ENCODE assay signal across 8 mouse cellular contexts in the genomic region with DNA sequence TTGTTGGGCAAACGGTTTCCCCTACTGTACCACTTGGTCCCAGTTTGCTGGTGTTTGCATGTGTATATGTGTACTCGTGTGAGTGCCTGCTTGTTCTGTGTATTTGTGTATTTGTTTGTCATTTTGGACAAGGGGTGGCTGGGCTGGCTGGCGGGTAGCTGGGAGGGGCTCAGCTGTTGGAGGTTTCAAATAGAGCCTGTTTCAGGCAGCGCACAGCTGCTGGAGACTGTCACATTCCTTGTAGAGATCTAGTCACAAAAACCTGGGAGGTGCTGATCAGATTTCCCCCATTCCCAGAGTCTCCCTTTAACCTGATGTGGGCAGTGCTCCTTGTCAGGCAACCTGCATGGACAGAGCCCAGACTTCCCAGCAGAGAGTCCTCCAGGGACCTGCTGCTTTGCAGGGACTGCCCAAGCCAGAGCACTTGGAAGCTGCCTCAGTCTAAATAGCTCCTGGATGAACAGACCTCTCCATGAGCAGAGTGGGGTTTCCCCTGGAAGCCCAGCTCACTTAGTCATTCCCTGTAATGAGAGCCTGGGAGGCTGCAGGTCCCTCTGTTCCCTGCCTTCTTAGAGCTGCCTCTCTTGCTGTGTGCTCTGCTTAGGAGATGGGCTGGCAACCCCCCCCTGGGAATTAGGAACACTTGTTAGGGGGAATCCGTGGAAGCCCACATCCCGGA. TPM values are rescaled to one million over a fixed set of nuclear protein-coding genes. Genes with fewer than 3 reads are reported as not detected.
DNase-seq lines count a peak whose midpoint lies in the region; ATAC-seq lines count a peak whose summit lies in the region.

No protein-coding gene starts in this region.

- WGBS in embryonic facial prominence, embryonic 12.5 days = 24% methylated on average over 6 of the region's 6 CpGs
- 29% methylated on average over 6 of the region's 6 CpGs for WGBS in heart, embryonic 16.5 days
- 30% methylated on average over 6 of the region's 6 CpGs for WGBS in midbrain, embryonic 14.5 days

- H3K4me2 ChIP-seq in embryonic facial prominence, embryonic 12.5 days (replicated peaks) = peak overlapping the region; percentile 91
- H3K4me2 ChIP-seq in heart, embryonic 16.5 days (ENCODE audit: low read depth, low read length) = peak overlapping the region; percentile 92
- peak overlapping the region; percentile 95 for H3K4me2 ChIP-seq in midbrain, embryonic 14.5 days (ENCODE audit: low read length)

- no peak for ATAC-seq in embryonic facial prominence, embryonic 12.5 days (ENCODE audit: insufficient number of reproducible peaks, insufficient read depth, low FRiP score, low TSS enrichment)
- ATAC-seq in heart, embryonic 16.5 days (replicated peaks; ENCODE audit: extremely low read depth, insufficient read depth, low FRiP score) = no peak
- ATAC-seq in midbrain, embryonic 14.5 days (ENCODE audit: low FRiP score, low TSS enrichment) = no peak

- H3K27me3 ChIP-seq in embryonic facial prominence, embryonic 12.5 days = peaks cover 43% of the 10 kb centered on the region
- H3K27me3 ChIP-seq in heart, embryonic 16.5 days (ENCODE audit: control insufficient read depth, insufficient read depth, low read length) = peaks cover 45% of the 10 kb centered on the region
- no peaks in the 10 kb centered on the region for H3K27me3 ChIP-seq in midbrain, embryonic 14.5 days (ENCODE audit: control insufficient read depth, insufficient read depth, low read length)

- H3K36me3 ChIP-seq in embryonic facial prominence, embryonic 12.5 days = no peaks in the 10 kb centered on the region
- H3K36me3 ChIP-seq in heart, embryonic 16.5 days (ENCODE audit: control insufficient read depth, insufficient read depth) = no peaks in the 10 kb centered on the region
- H3K36me3 ChIP-seq in midbrain, embryonic 14.5 days (ENCODE audit: control insufficient read depth, insufficient read depth, low read length) = no peaks in the 10 kb centered on the region

- H3K4me3 ChIP-seq in embryonic facial prominence, embryonic 12.5 days = peak overlapping the region; percentile 38
- peak overlapping the region; percentile 51 for H3K4me3 ChIP-seq in heart, embryonic 16.5 days (ENCODE audit: low read length)
- H3K4me3 ChIP-seq in midbrain, embryonic 14.5 days (replicated peaks; ENCODE audit: low read depth, low read length) = peak overlapping the region; percentile 45

- 0 out of 2 replicates have a peak overlapping the region, but pooled peaks have one; percentile 22 for H3K9ac ChIP-seq in embryonic facial prominence, embryonic 12.5 days
- no peak overlapping the region for H3K9ac ChIP-seq in heart, embryonic 16.5 days (ENCODE audit: low read length)
- H3K9ac ChIP-seq in midbrain, embryonic 14.5 days (replicated peaks; ENCODE audit: low read length) = peak overlapping the region; percentile 52

- H3K27ac ChIP-seq in embryonic facial prominence, embryonic 12.5 days = peak overlapping the region; percentile 41; the same call in 1 of the 2 replicates
- no peak overlapping the region for H3K27ac ChIP-seq in heart, embryonic 16.5 days (ENCODE audit: low read length)
- 0 out of 2 replicates have a peak overlapping the region, but pooled peaks have one; percentile 5 for H3K27ac ChIP-seq in midbrain, embryonic 14.5 days (replicated peaks; ENCODE audit: low read depth, low read length)

- no peaks in the 10 kb centered on the region for H3K9me3 ChIP-seq in embryonic facial prominence, embryonic 12.5 days
- H3K9me3 ChIP-seq in heart, embryonic 16.5 days (replicated peaks; ENCODE audit: control insufficient read depth, low read length) = no peaks in the 10 kb centered on the region
- no peaks in the 10 kb centered on the region for H3K9me3 ChIP-seq in midbrain, embryonic 14.5 days (ENCODE audit: control insufficient read depth, low read length)

- H3K4me1 ChIP-seq in embryonic facial prominence, embryonic 12.5 days = peaks cover 40% of the 10 kb centered on the region
- H3K4me1 ChIP-seq in heart, embryonic 16.5 days (ENCODE audit: control insufficient read depth, insufficient read depth, low read length) = peaks cover 20% of the 10 kb centered on the region
- H3K4me1 ChIP-seq in midbrain, embryonic 14.5 days (ENCODE audit: control insufficient read depth, insufficient read depth, low read length) = peaks cover 46% of the 10 kb centered on the region

- DNase-seq in heart, adult 18-20 months = peak; percentile 35 to 38
- DNase-seq in heart, adult 8-10 months (ENCODE audit: low spot score) = no peak
- peak; percentile 42 for DNase-seq in midbrain, embryonic 14.5 days
- no peak for DNase-seq in natural killer cell, adult 2 months (ENCODE audit: low spot score in 2 of 2)
- DNase-seq in c-Kit-positive CD71-positive TER-119-positive erythroid progenitor cells, embryonic 14.5 days (ENCODE audit: low spot score) = no peak
- no peak for DNase-seq in ovary, postnatal 36 days (ENCODE audit: low spot score)

RNA-seq across cellular contexts. Expression of a gene that starts 2.6 kb away (rescaled TPM):
- 1 to 10 TPM; 1.5 to 2.0 TPM for total RNA-seq in heart, adult 18-20 months (2021)
- 1 to 10 TPM; 2.1 to 3.4 (median 2.4) TPM for total RNA-seq in heart, adult 8-10 months (2022)
- 2.1 and 2.5 TPM in 2 replicates for polyA plus RNA-seq in embryonic facial prominence, embryonic 12.5 days (2016; fragmentation: Nextera tagmentation; extraction: Ambion mirVana)
- 3.5 and 4.0 TPM in 2 replicates for polyA plus RNA-seq in heart, embryonic 16.5 days (2015; fragmentation: Nextera tagmentation; extraction: Ambion mirVana)
- polyA plus RNA-seq in midbrain, embryonic 14.5 days (2014; fragmentation: Nextera tagmentation; extraction: Ambion mirVana) = 5.3 and 6.4 TPM in 2 replicates

Comparison
In these comparisons a context has a peak if more than half of its experiments do, and no peak if none do; other contexts are left out.
1. DNase-seq: peak in heart, adult 18-20 months (2 of 2) and midbrain, embryonic 14.5 days (single experiment); none in heart, adult 8-10 months (single experiment), natural killer cell, adult 2 months (0 of 2), c-Kit-positive CD71-positive TER-119-positive erythroid progenitor cells, embryonic 14.5 days (single experiment) and ovary, postnatal 36 days (single experiment).
2. Peak in every context shown above with its lines, with median percentiles within 50 percentile points of each other: H3K4me2 ChIP-seq and H3K4me3 ChIP-seq.